Mouse (Mus musculus) lung, adult 2 months (tissue): ENCODE data around the gene Phlda1. TPM values are rescaled to one million over a fixed set of nuclear protein-coding genes. Genes with fewer than 3 reads are reported as not detected.
A peak's percentile ranks its signal among the peaks of the same experiment; 100 is the strongest.

Source experiments
- DNase-seq: peaks from one replicate; pipeline ENCODE4 v3.0.0; 2022
- H3K4me1 ChIP-seq: fragments of 200-500 bp; 2 replicates; pipeline ENCODE4 v1.6.1; 2011; ENCODE audit warnings: low read length; ENCODE audit not compliant: control insufficient read depth, insufficient read depth
- H3K4me3 ChIP-seq: fragments of 200-500 bp; replicated peaks from 2 replicates; pipeline ENCODE3; 2011; ENCODE audit warnings: low read depth, mild to moderate bottlenecking, control low read depth, low read length; ENCODE audit errors: extremely low read depth
- CTCF ChIP-seq: fragments of 200-500 bp; IDR thresholded peaks from 2 replicates; pipeline ENCODE4 v1.5.1; 2011; ENCODE audit warnings: mild to moderate bottlenecking, low read length, control low read depth; ENCODE audit not compliant: insufficient read depth
- POLR2A ChIP-seq: fragments of 200-500 bp; IDR thresholded peaks from 2 replicates; pipeline ENCODE4 v1.6.1; 2011; ENCODE audit warnings: low read depth, mild to moderate bottlenecking, control low read depth, low read length, borderline replicate concordance; ENCODE audit errors: extremely low read depth
- WGBS: fragments of 180-500 bp; shearing (Covaris S2); methylation state at CpG from one replicate; pipeline ENCODE4 v1.1.7; 2018; 5-methylcytosine and 5-hydroxymethylcytosine counted together
- polyA plus RNA-seq: library from polyadenylated mRNA; depleted of rRNA; stranded (reverse); fragments of >200 nt; gene quantifications from 2 replicates; pipeline ENCODE4 v1.2.3, GENCODE M21; 2012

Phlda1 gene
- polyA plus RNA-seq, 1 experiment = 32.7 TPM

DNA sequence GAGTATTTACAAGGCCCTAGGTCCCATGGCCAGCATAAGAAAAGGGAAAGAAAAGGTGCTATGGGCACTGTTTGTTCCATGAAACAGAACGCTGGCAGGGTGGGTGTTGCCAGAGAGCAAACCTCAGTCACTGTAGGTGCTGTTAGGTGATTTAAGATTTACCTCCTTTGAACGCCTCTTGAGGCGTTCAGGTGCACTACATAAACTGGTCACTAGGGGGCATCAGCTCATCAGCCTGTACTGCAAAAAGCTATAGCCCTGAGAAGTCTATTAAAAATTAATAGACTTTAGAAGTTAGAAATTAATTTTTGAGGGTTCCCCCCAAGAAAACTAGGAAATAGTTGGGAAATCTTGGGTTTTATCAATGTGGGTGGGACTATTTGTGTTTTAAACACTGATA is 3.0 kb upstream of the Phlda1 start:
- WGBS = under 1% methylated on average over 3 of the region's 3 CpGs
- Histone ChIP-seq H3K4me1 (0 out of 2 replicates have a peak, but pooled peaks cover 2% of the 10 kb centered on the region), H3K4me3 (no peak overlapping the region)
- TF ChIP-seq CTCF = peak; percentile 50
- no peak for TF ChIP-seq POLR2A
- peak; percentile 84 for DNase-seq

DNA sequence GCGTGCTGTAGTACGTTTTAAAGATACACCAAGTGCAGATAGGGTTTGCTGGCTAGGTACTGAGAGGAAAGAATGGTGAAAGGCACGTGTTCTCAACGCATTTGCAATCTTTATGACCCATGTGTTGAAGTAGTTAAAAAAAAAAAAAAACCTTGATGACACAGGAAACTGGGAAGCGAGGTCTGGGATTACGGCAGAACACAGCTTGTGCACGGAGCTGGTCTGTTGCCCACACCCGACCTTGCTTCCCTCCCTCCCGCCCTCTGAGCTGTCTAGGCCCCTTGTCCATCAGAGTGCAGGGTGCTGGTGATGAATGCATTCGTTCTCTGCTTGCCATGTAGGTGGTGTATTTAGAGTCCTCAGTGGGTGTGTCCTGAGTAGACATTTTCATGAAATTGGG is 2.4 kb upstream of the Phlda1 start:
- TF ChIP-seq CTCF (no peak), POLR2A (no peak)
- WGBS = 29% methylated on average over 10 of the region's 10 CpGs
- DNase-seq = no peak
- Histone ChIP-seq H3K4me3 (no peak overlapping the region), H3K4me1 (0 out of 2 replicates have a peak, but pooled peaks cover 2% of the 10 kb centered on the region)

DNA sequence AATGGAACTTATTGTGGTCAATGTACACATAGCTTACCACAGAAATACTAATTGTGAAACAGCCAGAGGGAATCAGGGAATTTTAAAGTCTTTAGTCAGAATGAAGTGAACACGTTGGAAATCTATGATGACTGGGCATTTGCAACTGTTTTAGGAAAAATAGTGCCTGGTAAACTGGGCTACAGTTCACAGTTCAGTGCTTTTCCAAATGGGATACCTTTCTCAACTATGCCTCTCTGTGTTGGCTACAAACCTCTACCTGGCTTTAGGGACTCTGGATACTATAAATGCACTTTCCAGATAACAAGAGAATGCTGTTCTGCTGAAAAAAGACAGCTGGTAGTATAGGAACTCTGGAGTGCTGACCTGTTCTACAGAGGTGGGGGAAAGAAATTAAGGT is 1.5 kb upstream of the Phlda1 start:
- H3K4me3 ChIP-seq = no peak overlapping the region
- no peak for TF ChIP-seq POLR2A
- TF ChIP-seq CTCF = no peak
- WGBS = 43% methylated on average over 1 of the region's 1 CpGs
- no peak for DNase-seq
- 0 out of 2 replicates have a peak, but pooled peaks cover 2% of the 10 kb centered on the region for H3K4me1 ChIP-seq

DNA sequence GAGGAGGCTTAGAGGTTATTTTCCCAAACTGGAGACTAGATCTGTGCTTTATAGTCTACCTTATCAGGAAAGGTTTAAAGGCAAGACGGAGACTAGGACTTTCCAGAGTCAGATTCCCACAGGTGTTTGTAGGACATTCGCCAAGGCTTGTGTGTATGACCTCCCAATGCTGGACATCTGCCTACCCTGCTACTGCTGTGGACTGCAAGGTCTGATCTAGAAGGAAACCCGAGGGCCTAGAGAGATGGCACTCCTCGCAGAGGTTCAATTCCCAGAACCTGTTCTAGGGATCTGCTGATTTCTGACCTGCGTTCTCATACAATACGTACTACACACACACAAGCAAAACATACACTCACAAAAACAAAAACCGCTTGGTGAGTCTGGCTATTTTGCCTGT is 680 bp upstream of the Phlda1 start:
- Histone ChIP-seq H3K4me1 (peaks cover 4% of the 10 kb centered on the region; the same call in 1 of the 2 replicates), H3K4me3 (no peak overlapping the region)
- DNase-seq = peak; percentile 33
- WGBS = 54% methylated on average over 7 of the region's 7 CpGs
- TF ChIP-seq POLR2A = no peak
- no peak for TF ChIP-seq CTCF

DNA sequence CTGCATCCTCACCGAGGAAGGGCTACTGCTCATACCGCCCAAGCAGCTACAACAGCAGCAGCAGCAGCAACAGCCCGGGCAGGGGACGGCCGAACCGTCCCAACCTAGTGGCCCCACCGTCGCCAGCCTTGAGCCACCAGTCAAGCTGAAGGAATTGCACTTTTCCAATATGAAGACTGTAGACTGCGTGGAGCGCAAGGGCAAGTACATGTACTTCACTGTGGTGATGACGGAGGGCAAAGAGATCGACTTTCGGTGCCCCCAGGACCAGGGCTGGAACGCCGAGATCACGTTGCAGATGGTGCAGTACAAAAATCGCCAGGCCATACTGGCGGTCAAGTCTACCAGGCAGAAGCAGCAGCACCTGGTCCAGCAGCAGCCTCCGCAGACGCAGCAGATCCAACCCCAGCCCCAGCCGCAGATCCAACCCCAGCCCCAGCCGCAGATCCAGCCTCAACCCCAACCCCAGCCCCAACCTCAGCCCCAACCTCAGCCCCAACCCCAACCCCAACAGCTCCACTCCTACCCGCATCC is 907 bp downstream of the Phlda1 start:
- no peak for TF ChIP-seq CTCF
- peak; percentile 46; the same call in 1 of the 2 replicates for TF ChIP-seq POLR2A
- DNase-seq = peak; percentile 74
- Histone ChIP-seq H3K4me1 (peaks cover 7% of the 10 kb centered on the region), H3K4me3 (peak overlapping the region; percentile 77)
- under 1% methylated on average over 23 of the region's 23 CpGs for WGBS

DNA sequence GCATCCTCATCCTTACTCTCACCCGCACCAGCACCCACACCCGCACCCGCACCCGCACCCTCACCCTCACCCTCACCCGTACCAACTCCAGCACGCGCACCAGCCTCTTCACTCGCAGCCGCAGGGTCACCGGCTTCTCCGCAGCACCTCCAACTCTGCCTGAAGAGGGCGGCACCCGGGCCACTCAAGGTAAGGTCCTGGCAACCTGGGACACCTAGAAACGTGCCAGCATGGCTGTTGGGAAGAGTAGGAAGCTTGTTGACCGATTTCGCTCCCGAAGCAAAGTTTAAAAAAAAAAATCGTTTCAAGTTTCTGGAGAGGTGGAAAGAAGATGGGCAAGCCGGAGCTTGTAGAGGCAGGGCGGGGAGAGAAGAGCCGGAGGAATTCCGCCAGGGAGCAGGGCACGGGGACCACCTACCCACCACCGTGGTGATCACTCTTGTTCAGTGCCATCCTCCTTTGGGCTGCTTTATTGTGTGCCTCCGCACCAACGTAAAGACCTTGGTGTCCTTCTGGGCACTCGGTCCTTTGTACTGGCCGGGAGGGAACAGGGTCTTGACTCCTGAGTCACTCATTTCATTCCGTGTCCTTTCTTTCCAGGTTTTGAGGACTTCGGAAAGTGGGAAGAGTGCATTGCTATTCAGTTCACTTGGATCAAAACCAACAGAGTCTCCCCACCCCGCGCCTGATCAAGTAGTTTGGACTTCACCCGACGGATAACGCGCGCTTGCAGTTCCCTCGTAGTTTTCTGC is 1.6 kb downstream of the Phlda1 start:
- H3K4me3 ChIP-seq = peak overlapping the region; percentile 77
- WGBS = 4% methylated on average over 38 of the region's 38 CpGs
- DNase-seq = peak; percentile 69
- peaks cover 7% of the 10 kb centered on the region for H3K4me1 ChIP-seq
- no peak for TF ChIP-seq POLR2A

DNA sequence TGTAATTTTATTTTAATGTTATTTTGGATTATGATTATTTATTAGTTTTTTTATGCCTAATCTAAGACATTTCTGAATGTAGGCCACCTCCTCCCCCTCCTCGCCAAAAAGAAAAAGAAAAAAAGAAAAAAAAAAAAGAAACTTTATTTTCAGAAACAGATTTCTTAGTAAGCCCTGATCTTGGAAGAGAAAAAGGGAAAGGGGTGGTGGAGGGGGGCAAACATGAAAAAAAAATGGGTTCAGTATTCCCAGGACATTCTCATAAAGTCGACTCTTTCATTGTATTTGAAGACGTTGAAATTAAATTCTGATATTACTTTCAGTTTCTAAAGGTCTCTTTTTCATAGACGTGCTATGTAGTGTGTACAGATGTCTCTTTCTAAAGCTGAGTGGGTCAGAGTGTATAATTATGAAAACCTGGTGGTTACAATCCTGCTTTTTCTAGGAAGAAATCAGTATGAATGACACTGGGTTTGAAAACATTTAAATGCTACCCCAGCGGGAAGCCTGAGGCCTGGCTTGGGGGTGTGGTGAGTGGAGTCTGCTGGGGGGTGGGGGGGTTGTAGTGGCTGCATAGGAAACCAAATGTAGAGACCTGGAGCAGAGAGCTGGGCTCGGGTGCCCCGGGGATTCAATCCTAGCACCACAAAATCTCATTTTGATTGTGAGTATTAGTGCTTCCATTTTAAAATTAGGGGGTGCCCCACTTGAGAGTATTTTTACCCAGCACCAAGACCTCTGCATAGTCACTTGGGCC is 2.4 kb downstream of the Phlda1 start:
- Histone ChIP-seq H3K4me1 (peaks cover 6% of the 10 kb centered on the region), H3K4me3 (peak overlapping the region; percentile 20)
- TF ChIP-seq CTCF (no peak), POLR2A (no peak)
- WGBS = 33% methylated on average over 7 of the region's 7 CpGs
- DNase-seq = no peak

DNA sequence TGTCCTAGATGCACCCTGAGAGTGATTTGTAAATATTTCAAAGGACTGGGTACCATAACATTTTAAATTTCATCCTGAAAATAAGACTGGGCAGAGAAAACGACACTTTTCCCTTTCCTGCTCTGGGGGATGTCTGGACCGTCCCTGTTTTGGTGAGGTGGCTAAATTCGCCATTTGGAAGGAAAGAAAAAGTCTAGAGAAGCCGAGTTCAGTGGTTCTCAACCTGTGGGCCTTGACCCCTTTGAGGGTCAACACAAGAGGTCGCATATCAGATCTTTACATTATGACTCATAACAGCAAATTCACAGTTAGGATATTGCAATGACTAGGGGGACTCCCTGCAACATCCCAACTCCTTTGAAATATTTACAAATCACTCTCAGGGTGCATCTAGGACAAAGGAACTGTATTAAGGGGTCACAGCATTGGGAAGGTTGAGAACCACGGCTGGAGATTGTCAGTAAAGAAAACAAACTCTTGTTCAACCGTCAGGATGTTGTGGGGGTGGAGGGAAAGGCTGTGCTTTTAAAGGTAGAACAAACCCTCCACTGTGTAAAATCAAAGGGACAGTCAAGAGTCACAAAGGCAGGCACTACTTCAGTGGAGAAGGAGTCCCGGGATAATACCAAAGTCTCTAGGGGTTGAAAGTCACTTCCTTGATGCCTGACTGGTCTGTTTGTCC is 3.2 kb downstream of the Phlda1 start:
- no peak for DNase-seq
- no peak overlapping the region for H3K4me3 ChIP-seq
- WGBS = 50% methylated on average over 8 of the region's 8 CpGs
- no peak for TF ChIP-seq POLR2A
- TF ChIP-seq CTCF = no peak
- peaks cover 5% of the 10 kb centered on the region for H3K4me1 ChIP-seq

DNA sequence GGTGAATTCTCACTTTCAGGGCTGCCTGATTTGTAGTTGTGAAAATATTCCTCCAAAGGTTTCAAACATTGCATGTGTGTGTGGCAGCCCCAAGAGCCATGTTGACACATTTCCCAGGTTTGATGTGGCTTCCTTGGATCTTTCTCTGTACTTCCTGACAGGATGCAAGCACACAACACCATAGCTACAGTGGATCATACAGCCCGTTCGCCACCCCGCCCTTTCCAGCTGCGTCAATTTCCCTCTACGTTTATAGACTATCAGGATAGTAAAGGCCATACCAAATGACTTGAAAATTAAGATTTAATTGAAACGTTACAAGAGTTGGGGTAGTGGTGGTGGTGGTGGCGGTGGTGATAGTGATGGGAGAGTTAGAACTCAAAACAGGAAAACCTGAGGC is 3.9 kb downstream of the Phlda1 start:
- H3K4me3 ChIP-seq = no peak overlapping the region
- peaks cover 5% of the 10 kb centered on the region for H3K4me1 ChIP-seq
- TF ChIP-seq CTCF = no peak
- no peak for TF ChIP-seq POLR2A
- DNase-seq = no peak
- 50% methylated on average over 7 of the region's 7 CpGs for WGBS
